Mouse (Mus musculus) intestine, postnatal 0 days (tissue): ENCODE results near the gene Epha7. TPM values are rescaled to one million over a fixed set of nuclear protein-coding genes. Genes with fewer than 3 reads are reported as not detected.

Source experiments
- ATAC-seq: fragments of 200-750 bp; cut with Nextera tagmentation; 2 replicates; pipeline ENCODE4 v1.8.0; 2017; ENCODE audit warnings: mild to moderate bottlenecking, moderate TSS enrichment, moderate library complexity
- H3K27ac ChIP-seq: fragments of 300-500 bp; sonication (generic); 2 replicates; pipeline ENCODE4 v1.5.1; 2014; ENCODE audit warnings: mild to moderate bottlenecking, low read depth, low read length, moderate library complexity
- H3K27me3 ChIP-seq: fragments of 300-500 bp; sonication (generic); replicated peaks from 2 replicates; pipeline ENCODE4 v1.6.1; 2014; ENCODE audit warnings: low read length, mixed read lengths; ENCODE audit not compliant: control insufficient read depth, insufficient read depth
- H3K36me3 ChIP-seq: fragments of 300-500 bp; sonication (generic); 2 replicates; pipeline ENCODE4 v1.6.1; 2014; ENCODE audit warnings: mild to moderate bottlenecking, moderate library complexity; ENCODE audit not compliant: control insufficient read depth, insufficient read depth
- H3K4me1 ChIP-seq: fragments of 300-500 bp; sonication (generic); replicated peaks from 2 replicates; pipeline ENCODE4 v1.6.1; 2014; ENCODE audit warnings: antibody characterized with exemption, low read length, mixed read lengths; ENCODE audit not compliant: control insufficient read depth, insufficient read depth
- H3K4me2 ChIP-seq: fragments of 300-500 bp; sonication (generic); replicated peaks from 2 replicates; pipeline ENCODE4 v1.6.1; 2014; ENCODE audit warnings: low read depth, mild to moderate bottlenecking, moderate library complexity
- H3K4me3 ChIP-seq: fragments of 300-500 bp; sonication (generic); 2 replicates; pipeline ENCODE4 v1.5.1; 2014; ENCODE audit warnings: low read depth, low read length
- H3K9ac ChIP-seq: fragments of 300-500 bp; sonication (generic); 2 replicates; pipeline ENCODE4 v1.6.1; 2014; ENCODE audit warnings: mild to moderate bottlenecking, low read depth, low read length
- H3K9me3 ChIP-seq: fragments of 300-500 bp; sonication (generic); 2 replicates; pipeline ENCODE4 v1.6.1; 2016; ENCODE audit warnings: mixed run types; ENCODE audit not compliant: control insufficient read depth
- CTCF ChIP-seq: sonication (generic); IDR thresholded peaks from 2 replicates; pipeline ENCODE4 v1.5.1; 2016; ENCODE audit warnings: low read depth, mild to moderate bottlenecking, control low read depth, antibody characterized with exemption, moderate library complexity
- WGBS: fragments of 180-500 bp; shearing (Covaris S2); extraction: QIAGEN DNeasy Blood & Tissue Kit; methylation state at CpG from one replicate; pipeline ENCODE4 v1.1.7; 2014; 5-methylcytosine and 5-hydroxymethylcytosine counted together
- polyA plus RNA-seq: library from polyadenylated mRNA; unstranded; fragments of >200 nt; fragmentation: Nextera tagmentation; extraction: Ambion mirVana; gene quantifications from 2 replicates; pipeline ENCODE4 v1.2.1, GENCODE M21; 2015

The Epha7 gene
- polyA plus RNA-seq, 1 experiment from 2014 or later = 2.8 TPM

GRCm38 (mm10) chr4:28912028-28912427 lies 99.1 kb downstream of the Epha7 start:
- no peak for ATAC-seq
- Histone ChIP-seq H3K36me3 (no peaks in the 10 kb centered on the region), H3K4me3 (no peak overlapping the region), H3K4me2 (no peak overlapping the region), H3K27me3 (no peaks in the 10 kb centered on the region), H3K9ac (no peak overlapping the region), H3K4me1 (no peaks in the 10 kb centered on the region), H3K9me3 (no peaks in the 10 kb centered on the region), H3K27ac (no peak overlapping the region)
- 84% methylated on average over 2 of the region's 2 CpGs for WGBS
- no peak for TF ChIP-seq CTCF

DNA sequence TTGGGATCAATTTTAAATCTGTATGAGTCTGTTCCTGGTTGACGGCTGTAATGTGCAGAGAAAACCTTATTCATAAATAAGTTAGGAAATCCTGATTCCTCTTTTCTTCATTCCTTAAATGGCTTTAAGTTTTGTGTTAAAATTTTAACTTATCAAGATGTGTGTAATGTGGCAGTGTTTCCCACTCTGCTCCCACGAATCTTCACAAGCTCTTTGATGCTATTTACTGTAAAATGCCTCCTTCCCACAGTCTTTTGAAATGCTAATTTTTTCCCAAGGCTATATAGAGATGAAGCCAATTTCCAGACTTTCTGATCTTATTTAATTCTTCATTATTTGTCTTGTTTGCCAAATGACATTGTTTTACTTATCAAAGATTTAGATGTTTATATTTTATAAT lies 100.7 kb downstream of the Epha7 start:
- no peaks in the 10 kb centered on the region for H3K27me3 ChIP-seq
- H3K4me1 ChIP-seq = no peaks in the 10 kb centered on the region
- H3K9ac ChIP-seq = no peak overlapping the region
- WGBS = 79% methylated on average over 2 of the region's 2 CpGs
- no peak for TF ChIP-seq CTCF
- no peak overlapping the region for H3K4me2 ChIP-seq
- ATAC-seq = no peak
- no peak overlapping the region for H3K4me3 ChIP-seq
- no peak overlapping the region for H3K27ac ChIP-seq
- H3K36me3 ChIP-seq = no peaks in the 10 kb centered on the region
- H3K9me3 ChIP-seq = no peaks in the 10 kb centered on the region

GRCm38 (mm10) chr4:28920645-28921044 lies 107.7 kb downstream of the Epha7 start:
- Histone ChIP-seq H3K4me3 (no peak overlapping the region), H3K4me2 (no peak overlapping the region), H3K36me3 (no peaks in the 10 kb centered on the region), H3K9ac (no peak overlapping the region), H3K9me3 (no peaks in the 10 kb centered on the region), H3K27ac (no peak overlapping the region), H3K27me3 (no peaks in the 10 kb centered on the region), H3K4me1 (no peaks in the 10 kb centered on the region)
- 79% methylated on average over 6 of the region's 6 CpGs for WGBS
- no peak for ATAC-seq
- no peak for TF ChIP-seq CTCF

DNA sequence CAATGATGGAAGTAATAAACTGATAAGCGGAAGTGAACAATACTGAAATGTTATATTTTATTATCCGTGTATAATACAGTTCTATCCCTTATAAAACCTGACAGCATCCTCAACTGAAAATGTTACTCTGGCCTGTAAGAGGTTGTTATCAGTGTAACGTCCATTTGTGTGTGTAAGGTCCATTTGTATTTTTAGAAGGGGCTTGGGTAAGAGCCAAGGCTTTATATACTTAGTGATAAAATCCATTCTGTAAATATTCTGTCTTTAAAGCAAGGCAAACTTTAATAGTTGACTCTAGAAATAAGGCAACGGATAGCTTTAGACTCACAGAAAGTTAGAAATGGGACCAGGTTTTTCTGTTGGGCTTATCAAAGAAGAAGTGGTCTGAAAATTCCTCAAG lies 113.1 kb downstream of the Epha7 start:
- no peak for ATAC-seq
- H3K27ac ChIP-seq = no peak overlapping the region
- 56% methylated on average over 4 of the region's 4 CpGs for WGBS
- no peak for TF ChIP-seq CTCF
- no peak overlapping the region for H3K4me2 ChIP-seq
- H3K4me1 ChIP-seq = no peaks in the 10 kb centered on the region
- no peak overlapping the region for H3K4me3 ChIP-seq
- H3K27me3 ChIP-seq = no peaks in the 10 kb centered on the region
- H3K9ac ChIP-seq = no peak overlapping the region
- H3K36me3 ChIP-seq = no peaks in the 10 kb centered on the region
- no peaks in the 10 kb centered on the region for H3K9me3 ChIP-seq

DNA sequence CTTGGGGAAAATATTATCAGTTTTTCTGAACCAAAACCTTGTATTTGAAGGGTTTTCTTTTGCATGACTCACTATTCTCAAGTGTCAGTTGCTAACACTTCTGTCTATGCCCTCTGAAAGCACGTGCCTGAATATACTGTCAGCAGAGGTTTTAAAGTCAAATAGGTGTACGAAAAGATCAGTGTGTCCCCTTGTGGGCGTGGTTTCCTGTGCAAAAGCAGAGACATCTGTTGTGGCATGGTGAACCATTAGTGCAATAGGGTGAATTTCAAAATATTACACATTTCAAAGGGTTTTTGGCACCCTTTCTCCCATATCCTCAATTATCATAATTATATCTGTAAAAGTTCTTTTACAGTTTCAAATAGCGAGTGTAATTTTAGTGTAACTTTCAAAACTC lies 120.5 kb downstream of the Epha7 start:
- no peak overlapping the region for H3K9ac ChIP-seq
- WGBS = 85% methylated on average over 4 of the region's 4 CpGs
- H3K4me2 ChIP-seq = no peak overlapping the region
- no peaks in the 10 kb centered on the region for H3K27me3 ChIP-seq
- no peaks in the 10 kb centered on the region for H3K36me3 ChIP-seq
- no peaks in the 10 kb centered on the region for H3K4me1 ChIP-seq
- H3K27ac ChIP-seq = no peak overlapping the region
- no peak overlapping the region for H3K4me3 ChIP-seq
- no peak for ATAC-seq
- no peaks in the 10 kb centered on the region for H3K9me3 ChIP-seq
- no peak for TF ChIP-seq CTCF

DNA sequence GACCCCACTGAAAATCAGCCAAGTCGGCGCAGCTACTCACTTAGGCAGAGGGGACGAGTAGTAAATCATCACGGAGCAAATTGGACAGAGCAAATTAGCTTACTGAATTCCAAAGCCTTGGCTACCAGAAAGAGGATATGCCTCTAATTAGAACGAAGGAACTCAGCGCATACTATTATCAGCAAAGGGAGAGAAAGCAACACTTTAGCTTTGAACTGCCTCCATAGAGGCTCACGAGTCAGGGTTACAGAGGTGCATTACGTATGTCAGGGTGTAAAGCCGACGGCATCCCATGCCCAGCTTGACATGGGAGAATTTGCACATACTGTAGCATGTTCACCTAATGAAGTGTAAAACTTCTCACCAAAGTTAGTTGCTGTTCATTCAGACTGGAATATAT lies 121.9 kb downstream of the Epha7 start:
- WGBS = 70% methylated on average over 10 of the region's 10 CpGs

GRCm38 (mm10) chr4:28935567-28935966 lies 122.6 kb downstream of the Epha7 start:
- Histone ChIP-seq H3K27ac (no peak overlapping the region), H3K9ac (no peak overlapping the region), H3K4me1 (no peaks in the 10 kb centered on the region), H3K27me3 (no peaks in the 10 kb centered on the region), H3K9me3 (no peaks in the 10 kb centered on the region), H3K36me3 (no peaks in the 10 kb centered on the region), H3K4me3 (no peak overlapping the region), H3K4me2 (no peak overlapping the region)
- 83% methylated on average over 11 of the region's 11 CpGs for WGBS
- ATAC-seq = no peak
- TF ChIP-seq CTCF = no peak

More for the DNA sequence above, 121.9 kb downstream of the Epha7 start:
- Histone ChIP-seq H3K27ac (no peak overlapping the region), H3K4me1 (no peaks in the 10 kb centered on the region), H3K27me3 (no peaks in the 10 kb centered on the region), H3K4me2 (no peak overlapping the region), H3K9ac (no peak overlapping the region), H3K36me3 (no peaks in the 10 kb centered on the region), H3K4me3 (no peak overlapping the region), H3K9me3 (no peaks in the 10 kb centered on the region)
- ATAC-seq = no peak
- no peak for TF ChIP-seq CTCF
